Mouse (Mus musculus) cortical plate, adult 2 months (tissue): ENCODE data around the gene Pttg1. TPM values are rescaled to one million over a fixed set of nuclear protein-coding genes. Genes with fewer than 3 reads are reported as not detected.

Experiments used
- H3K27ac ChIP-seq: fragments of 200-500 bp; 2 replicates; pipeline ENCODE4 v1.5.1; 2012; ENCODE audit warnings: low read length, control low read depth, inconsistent platforms; ENCODE audit not compliant: insufficient read depth
- H3K4me1 ChIP-seq: fragments of 200-500 bp; 2 replicates; pipeline ENCODE4 v1.6.1; 2011; ENCODE audit warnings: low read length; ENCODE audit not compliant: control insufficient read depth, insufficient read depth
- H3K4me3 ChIP-seq: fragments of 200-500 bp; 2 replicates; pipeline ENCODE4 v1.5.1; 2011; ENCODE audit warnings: mild to moderate bottlenecking, low read length, control low read depth; ENCODE audit not compliant: insufficient read depth
- CTCF ChIP-seq: fragments of 200-500 bp; IDR thresholded peaks from 2 replicates; pipeline ENCODE4 v1.5.1; 2011; ENCODE audit warnings: mild to moderate bottlenecking, control low read depth, low read length; ENCODE audit not compliant: insufficient read depth; ENCODE audit errors: extremely low read depth
- POLR2A ChIP-seq: fragments of 200-500 bp; IDR thresholded peaks from 2 replicates; pipeline ENCODE4 v1.6.1; 2011; ENCODE audit warnings: mild to moderate bottlenecking, low read length, control low read depth; ENCODE audit not compliant: insufficient read depth; ENCODE audit errors: extremely low read depth
- polyA plus RNA-seq: library from polyadenylated mRNA; depleted of rRNA; stranded (reverse); fragments of >200 nt; gene quantifications from 2 replicates; pipeline ENCODE4 v1.2.3, GENCODE M21; 2012; rRNA removed

Gene Pttg1
- 98.8 and 109 TPM in 2 replicates for polyA plus RNA-seq

- Histone ChIP-seq H3K27ac (peak within 1 kb of the TSS; percentile 55), H3K4me3 (peak within 1 kb of the TSS; percentile 63), H3K4me1 (0 out of 2 replicates have a peak, but pooled peaks cover 2% of the 10 kb centered on the region)
- TF ChIP-seq CTCF, result no peak
- peak; percentile 94 for TF ChIP-seq POLR2A
Measured at GRCm38 (mm10) chr11:43425824-43426413, at the start of gene Pttg1. TSS of gene Pttg1 (minus strand) at chr11:43426251.

- Histone ChIP-seq H3K4me1 (no peaks in the 10 kb centered on the region), H3K27ac (no peak within 1 kb of the TSS), H3K4me3 (peak within 1 kb of the TSS; percentile 26)
- TF ChIP-seq POLR2A (no peak), CTCF (no peak)
Measured at GRCm38 (mm10) chr11:43474225-43474774, 48.2 kb upstream of the Pttg1 start, which contains the start of gene C1qtnf2. TSS of gene C1qtnf2 (plus strand) at chr11:43474276.

- Histone ChIP-seq H3K4me3 (peak overlapping the region; percentile 26; the same call in 1 of the 2 replicates), H3K4me1 (no peaks in the 10 kb centered on the region), H3K27ac (no peak overlapping the region)
- no peak for TF ChIP-seq CTCF
- TF ChIP-seq POLR2A, result no peak
Measured at GRCm38 (mm10) chr11:43473635-43474224, 47.7 kb upstream of the Pttg1 start.

- Histone ChIP-seq H3K27ac (no peak overlapping the region), H3K4me1 (no peaks in the 10 kb centered on the region), H3K4me3 (no peak overlapping the region)
- TF ChIP-seq POLR2A, result no peak
- TF ChIP-seq CTCF, result no peak
Measured at GRCm38 (mm10) chr11:43473115-43473514, 47.1 kb upstream of the Pttg1 start.

- no peak for TF ChIP-seq POLR2A
- no peak for TF ChIP-seq CTCF
- H3K4me1 ChIP-seq, result no peaks in the 10 kb centered on the region
- no peak overlapping the region for H3K27ac ChIP-seq
- no peak overlapping the region for H3K4me3 ChIP-seq
Measured at GRCm38 (mm10) chr11:43470881-43471820, 45.1 kb upstream of the Pttg1 start.

GRCm38 (mm10) chr11:43470118-43470517 is 44.1 kb upstream of the Pttg1 start:
- Histone ChIP-seq H3K4me1 (no peaks in the 10 kb centered on the region), H3K4me3 (no peak overlapping the region), H3K27ac (no peak overlapping the region)
- TF ChIP-seq CTCF (no peak), POLR2A (no peak)

GRCm38 (mm10) chr11:43463204-43463603 is 37.2 kb upstream of the Pttg1 start:
- H3K27ac ChIP-seq, result no peak overlapping the region
- H3K4me1 ChIP-seq, result no peaks in the 10 kb centered on the region
- TF ChIP-seq POLR2A, result no peak
- no peak for TF ChIP-seq CTCF
- H3K4me3 ChIP-seq, result no peak overlapping the region

- H3K4me1 ChIP-seq, result no peaks in the 10 kb centered on the region
- TF ChIP-seq POLR2A (no peak), CTCF (no peak)
- H3K4me3 ChIP-seq, result no peak overlapping the region
- H3K27ac ChIP-seq, result no peak overlapping the region
Measured at GRCm38 (mm10) chr11:43452266-43452665, 26.2 kb upstream of the Pttg1 start.

- H3K27ac ChIP-seq, result no peak overlapping the region
- H3K4me3 ChIP-seq, result no peak overlapping the region
- TF ChIP-seq POLR2A, result no peak
- TF ChIP-seq CTCF, result no peak
- H3K4me1 ChIP-seq, result no peaks in the 10 kb centered on the region
Measured at GRCm38 (mm10) chr11:43451322-43451721, 25.3 kb upstream of the Pttg1 start.
